Mouse (Mus musculus): ENCODE measurements at regions not wholly inside any gene's neighbourhood (a gene's known extent, or its start where the extent isn't known, plus 50 kb on each side); places are given as distances from the start of the nearest gene placed in this dataset.

DNA sequence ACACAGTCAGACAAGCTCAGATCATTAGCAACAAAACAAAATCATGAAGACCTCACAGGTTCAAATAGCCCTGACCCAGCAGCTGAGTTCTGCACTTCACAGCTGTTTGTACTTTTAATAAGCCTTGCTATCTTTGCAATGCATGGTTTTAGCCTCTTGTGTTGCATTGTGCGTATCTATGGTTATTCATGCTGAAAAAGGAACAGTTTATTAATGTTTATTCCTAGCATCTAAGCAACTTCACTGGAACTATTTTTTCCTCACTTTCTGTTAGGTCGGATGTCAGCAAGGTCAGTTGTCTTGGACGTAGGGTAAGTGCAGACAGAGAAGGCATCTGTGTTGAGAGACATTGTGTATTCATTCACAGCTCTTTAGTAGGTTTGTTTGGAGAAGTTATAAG, 107.3 kb upstream of the Ccn2 start:
- DNase-seq (ENCODE audit: low spot score in 2 of 2), result no peak
- intact Hi-C loops (cut with DNase I), result no loop called here

DNA sequence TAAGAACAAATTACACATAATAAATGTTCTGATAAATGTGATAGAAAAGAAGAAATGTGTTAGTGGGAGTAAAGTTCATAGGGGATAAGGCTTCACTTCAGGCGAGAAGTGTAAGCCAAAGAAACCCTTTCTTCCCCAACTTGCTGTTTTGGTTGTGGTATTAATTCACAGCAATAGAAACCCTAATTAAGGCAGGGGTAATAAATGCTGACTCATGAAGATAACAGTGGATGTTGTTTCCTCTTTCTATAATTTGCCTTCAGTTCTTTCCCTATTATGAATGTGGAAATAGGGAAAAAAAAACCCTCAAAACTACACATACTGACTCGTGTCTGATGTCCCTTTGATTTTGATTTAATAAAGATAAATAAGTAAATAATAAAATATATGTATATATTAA, 104.8 kb upstream of the Ccn2 start:
- intact Hi-C loops (cut with DNase I), result no loop called here

DNA sequence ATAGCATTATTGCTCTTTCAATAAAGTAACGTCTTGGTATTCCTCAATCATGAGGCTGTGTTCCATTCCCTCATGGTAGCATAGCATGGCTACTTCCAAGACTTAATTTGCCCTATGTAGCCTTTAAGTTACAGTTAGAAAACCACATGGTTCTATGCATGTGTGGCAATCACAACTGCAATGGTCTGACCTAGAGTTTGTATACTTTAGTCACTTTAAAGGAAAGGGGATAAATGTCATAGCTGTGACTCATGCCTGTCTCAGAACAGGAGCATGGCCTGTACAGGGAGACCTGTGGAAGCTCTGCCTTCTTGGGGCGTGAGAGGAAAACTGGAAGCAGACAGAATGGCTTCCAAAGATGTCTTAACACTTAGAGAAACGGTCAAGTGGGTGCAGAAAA, 103.4 kb upstream of the Ccn2 start:
- intact Hi-C loops (cut with DNase I), result no loop called here
- DNase-seq (ENCODE audit: low spot score in 2 of 2), result no peak

More for the DNA sequence above, 104.8 kb upstream of the Ccn2 start:
- no peak for DNase-seq (ENCODE audit: low spot score in 2 of 2)

DNA sequence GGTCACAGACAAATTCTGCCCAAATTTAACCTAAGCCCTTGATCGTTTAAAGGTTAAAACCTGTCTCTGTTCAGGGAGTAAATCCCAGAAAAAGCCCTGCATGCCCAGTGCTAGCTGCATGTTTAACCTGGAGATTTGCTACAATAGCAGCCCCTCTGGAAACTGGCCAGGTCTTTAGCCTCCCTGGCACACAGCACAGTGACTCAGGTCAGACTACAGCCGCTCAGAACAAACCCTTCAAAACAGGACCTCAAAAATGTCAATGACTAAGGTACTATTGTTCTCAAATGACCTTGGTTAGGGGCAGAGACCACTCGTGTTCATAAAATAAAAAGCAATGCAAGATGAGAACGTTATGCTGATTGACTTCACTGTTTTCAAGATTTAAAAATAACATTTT, 101.8 kb upstream of the Ccn2 start:
- no peak for DNase-seq (ENCODE audit: low spot score in 2 of 2)
- intact Hi-C loops (cut with DNase I), result no loop called here

DNA sequence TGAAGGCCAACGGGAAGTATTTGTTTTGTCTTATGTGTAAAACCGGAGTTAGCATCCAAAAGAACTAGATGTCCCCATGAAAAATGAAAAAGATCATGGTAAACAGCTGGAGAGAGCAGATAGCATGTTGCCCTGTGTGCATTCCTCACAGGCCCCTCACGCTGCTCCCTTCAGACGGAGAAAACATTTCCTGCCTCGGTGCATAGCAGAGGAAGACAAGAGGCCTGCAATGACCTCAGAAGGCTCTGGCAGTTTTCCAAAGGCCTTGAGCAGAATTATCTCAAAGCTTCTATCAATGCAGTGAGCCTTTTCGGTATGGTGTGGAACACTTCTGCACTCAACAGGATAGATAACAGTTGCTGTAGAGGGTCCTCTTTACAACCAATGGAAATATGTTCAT, 101.3 kb upstream of the Ccn2 start:
- no peak for DNase-seq (ENCODE audit: low spot score in 2 of 2)
- intact Hi-C loops (cut with DNase I), result no loop called here

DNA sequence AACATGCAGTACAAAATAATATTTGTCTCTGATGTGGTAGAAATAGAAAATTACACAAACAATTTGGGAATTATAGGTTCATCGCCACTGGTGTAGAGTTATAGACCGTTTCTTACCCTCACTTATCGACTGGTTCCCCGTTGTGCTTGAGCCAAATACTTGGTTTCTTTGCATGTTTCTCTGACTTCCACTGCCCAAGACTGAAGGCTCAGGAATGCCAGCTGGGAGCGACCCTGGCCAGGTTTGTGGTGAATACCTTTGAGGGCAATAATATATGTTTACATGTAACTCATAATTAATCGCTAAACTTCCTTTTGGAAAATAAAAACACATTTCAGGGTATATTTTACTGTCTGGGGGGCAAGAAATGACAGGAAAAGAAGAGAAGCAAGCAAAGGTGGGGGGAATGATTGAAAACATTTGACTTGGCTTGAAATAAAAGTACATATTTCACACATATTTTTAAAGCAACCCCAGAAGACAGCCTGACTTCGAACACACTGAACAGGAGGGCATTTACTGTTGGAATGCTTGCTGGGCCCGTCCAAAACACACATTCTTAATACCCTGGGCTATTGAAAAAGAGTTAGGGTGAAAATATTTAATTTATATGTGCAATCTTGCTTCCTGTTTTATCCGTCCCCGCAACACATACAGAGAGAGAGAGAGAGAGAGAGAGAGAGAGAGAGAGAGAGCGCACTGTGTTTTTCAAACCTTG, 75.3 kb upstream of the Ccn2 start:
- intact Hi-C loops (cut with DNase I), result no loop called here
- DNase-seq (ENCODE audit: low spot score in 2 of 2), result no peak

DNA sequence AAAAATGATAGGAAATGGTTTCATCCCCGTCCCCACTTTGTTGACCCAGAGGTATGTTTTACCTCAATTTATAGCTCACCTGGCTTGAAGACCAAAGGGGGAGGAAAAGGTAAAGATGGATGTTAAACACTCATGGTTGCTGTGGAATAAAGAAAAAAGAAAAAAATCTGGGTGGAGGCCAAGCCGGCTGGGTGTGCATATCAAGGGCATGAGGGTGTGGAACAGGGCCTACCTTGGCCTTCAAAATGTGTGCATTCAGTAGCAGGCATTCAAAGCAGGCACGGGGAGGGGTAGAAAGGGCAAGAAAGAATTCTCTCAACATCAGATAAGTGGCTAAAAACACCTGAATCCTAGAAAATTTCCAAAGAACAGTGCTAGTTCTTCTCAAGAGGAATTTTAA, 74.7 kb upstream of the Ccn2 start:
- no peak for DNase-seq (ENCODE audit: low spot score in 2 of 2)
- intact Hi-C loops (cut with DNase I), result no loop called here

DNA sequence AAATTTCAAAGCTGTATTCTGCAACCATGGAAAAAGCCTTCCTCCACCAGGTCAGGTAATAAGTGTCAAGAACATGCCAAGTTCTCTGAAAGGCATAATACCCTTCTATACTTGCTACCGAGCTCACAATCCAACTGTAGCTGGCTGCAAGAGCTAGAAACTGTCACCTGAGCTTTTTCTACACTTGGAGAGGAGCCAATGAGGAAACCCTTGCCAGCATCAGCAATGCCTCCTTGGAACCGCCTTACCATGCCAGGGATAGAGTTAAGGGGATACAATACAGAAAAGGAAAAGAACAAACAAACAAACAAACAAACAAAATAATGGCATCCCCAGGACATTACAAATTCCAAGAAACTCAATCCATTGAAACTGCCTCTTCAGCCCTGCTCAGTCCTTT, 62.5 kb upstream of the Ccn2 start:
- DNase-seq (ENCODE audit: low spot score in 2 of 2), result no peak
- intact Hi-C loops (cut with DNase I), result no loop called here

DNA sequence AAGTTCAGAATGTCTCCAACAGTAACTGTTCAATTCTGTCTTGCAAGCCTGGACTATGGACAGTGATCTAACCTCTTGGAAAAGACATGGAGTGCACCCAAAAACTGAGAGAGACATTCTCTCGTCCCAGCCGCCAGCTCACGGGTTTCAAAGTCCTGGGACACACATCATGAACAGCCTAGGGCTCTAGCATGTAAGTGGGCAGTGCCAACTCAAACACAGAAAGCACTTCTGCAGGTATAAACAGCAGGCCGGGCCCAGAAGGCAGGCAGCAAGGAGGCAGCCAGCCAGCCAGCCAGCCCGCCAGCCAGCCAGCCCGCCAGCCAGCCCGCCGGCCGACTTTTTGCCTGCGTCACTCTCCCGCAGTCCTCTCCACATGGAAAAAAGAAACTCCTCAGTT, 60.3 kb upstream of the Ccn2 start:
- DNase-seq (ENCODE audit: low spot score in 2 of 2), result no peak
- intact Hi-C loops (cut with DNase I), result no loop called here

DNA sequence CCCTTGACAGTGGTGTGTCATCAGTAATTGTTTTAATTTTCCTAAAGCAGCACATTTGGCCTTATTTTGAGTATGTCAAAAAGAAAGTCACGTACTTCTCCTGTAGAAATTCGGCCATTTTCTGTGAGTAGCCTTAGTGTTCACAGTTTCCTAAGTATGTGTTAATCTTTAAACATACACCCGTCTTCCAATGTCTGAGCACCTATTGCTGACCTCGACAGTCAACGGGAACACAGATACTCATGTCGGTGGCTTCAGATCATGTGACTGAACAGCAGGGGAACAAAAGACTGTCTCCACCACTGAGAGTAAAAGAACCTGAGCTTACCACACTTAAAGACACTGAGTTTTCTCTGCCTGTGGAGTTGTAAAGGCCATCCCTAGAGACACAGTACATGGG, 59.8 kb upstream of the Ccn2 start:
- DNase-seq (ENCODE audit: low spot score in 2 of 2), result no peak
- intact Hi-C loops (cut with DNase I), result no loop called here

DNA sequence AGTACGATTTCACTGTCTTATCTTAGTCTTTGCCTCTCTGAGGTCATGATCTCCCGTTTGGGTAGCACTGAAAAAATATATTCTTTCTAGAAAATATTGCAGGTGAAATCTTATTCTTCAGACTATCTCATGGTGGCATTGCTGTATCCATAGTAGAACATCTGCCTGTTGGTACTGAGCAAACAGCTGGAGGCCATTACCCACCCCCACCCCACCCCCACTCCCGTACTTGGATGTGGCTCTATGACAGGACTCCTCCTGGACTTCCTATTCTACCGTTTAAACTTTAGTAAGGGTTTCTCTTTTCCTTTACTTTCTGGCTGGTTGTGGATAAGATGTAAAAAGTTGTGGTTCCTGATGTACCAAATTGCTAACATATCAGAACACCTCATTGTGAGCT, 53.3 kb upstream of the Ccn2 start:
- intact Hi-C loops (cut with DNase I), result no loop called here
- no peak for DNase-seq (ENCODE audit: low spot score in 2 of 2)

Measured in left cerebral cortex, postnatal 36 days (tissue).